Mouse (Mus musculus) midbrain, postnatal 0 days (tissue): Measurements from ENCODE around the gene Usp39. TPM values are rescaled to one million over a fixed set of nuclear protein-coding genes. Genes with fewer than 3 reads are reported as not detected.

Experiments used
- ATAC-seq: fragments of 200-750 bp; cut with Nextera tagmentation; 2 replicates; pipeline ENCODE4 v1.8.0; 2017; ENCODE audit warnings: moderate number of reproducible peaks, mild to moderate bottlenecking, moderate TSS enrichment, moderate library complexity; ENCODE audit not compliant: low FRiP score
- DNase-seq: peaks from one replicate; pipeline ENCODE4 v3.0.0-alpha.2; 2015; ENCODE audit warnings: low spot score
- H3K27ac ChIP-seq: fragments of 300-500 bp; sonication (generic); 2 replicates; pipeline ENCODE4 v1.5.1; 2014; ENCODE audit warnings: low read depth, mild to moderate bottlenecking, low read length, mixed read lengths
- H3K27me3 ChIP-seq: fragments of 300-500 bp; sonication (generic); 2 replicates; pipeline ENCODE4 v1.6.1; 2014; ENCODE audit warnings: low read length, control low read depth, mixed read lengths; ENCODE audit not compliant: insufficient read depth
- H3K36me3 ChIP-seq: fragments of 300-500 bp; sonication (generic); 2 replicates; pipeline ENCODE4 v1.6.1; 2014; ENCODE audit warnings: low read length, control low read depth, mixed read lengths; ENCODE audit not compliant: insufficient read depth
- H3K4me1 ChIP-seq: fragments of 300-500 bp; sonication (generic); 2 replicates; pipeline ENCODE4 v1.6.1; 2014; ENCODE audit warnings: mild to moderate bottlenecking, control low read depth, antibody characterized with exemption, low read length, mixed read lengths; ENCODE audit not compliant: insufficient read depth
- H3K4me2 ChIP-seq: fragments of 300-500 bp; sonication (generic); 2 replicates; pipeline ENCODE4 v1.6.1; 2014; ENCODE audit warnings: low read depth, mild to moderate bottlenecking, low read length, mixed read lengths; ENCODE audit not compliant: poor library complexity, severe bottlenecking
- H3K4me3 ChIP-seq: fragments of 300-500 bp; sonication (generic); 2 replicates; pipeline ENCODE4 v1.5.1; 2014; ENCODE audit warnings: low read depth, mild to moderate bottlenecking, low read length, moderate library complexity
- H3K9ac ChIP-seq: fragments of 300-500 bp; sonication (generic); replicated peaks from 2 replicates; pipeline ENCODE4 v1.6.1; 2014; ENCODE audit warnings: mild to moderate bottlenecking, low read length, moderate library complexity, mixed read lengths; ENCODE audit not compliant: poor library complexity, severe bottlenecking
- H3K9me3 ChIP-seq: fragments of 300-500 bp; sonication (generic); 2 replicates; pipeline ENCODE4 v1.6.1; 2016; ENCODE audit warnings: low read length, control low read depth
- CTCF ChIP-seq: IDR thresholded peaks from 2 replicates; pipeline ENCODE4 v1.5.1; 2016; ENCODE audit warnings: antibody characterized with exemption, mild to moderate bottlenecking
- WGBS: fragments of 180-500 bp; shearing (Covaris S2); extraction: QIAGEN DNeasy Blood & Tissue Kit; methylation state at CpG from one replicate; pipeline ENCODE4 v1.1.7; 2014; 5-methylcytosine and 5-hydroxymethylcytosine counted together
- polyA plus RNA-seq: library from polyadenylated mRNA; unstranded; fragments of >200 nt; fragmentation: Nextera tagmentation; extraction: Ambion mirVana; gene quantifications from 2 replicates; pipeline ENCODE4 v1.2.1, GENCODE M21; 2015
- total RNA-seq: library from RNA; depleted of rRNA; stranded (reverse); fragments of >200 nt; gene quantifications from 2 replicates; pipeline ENCODE4 v1.2.3, GENCODE M21; 2014

Usp39 gene
- total and polyA plus RNA-seq, 2 experiments from 2014 or later = 35.5 to 43.7 TPM

DNA sequence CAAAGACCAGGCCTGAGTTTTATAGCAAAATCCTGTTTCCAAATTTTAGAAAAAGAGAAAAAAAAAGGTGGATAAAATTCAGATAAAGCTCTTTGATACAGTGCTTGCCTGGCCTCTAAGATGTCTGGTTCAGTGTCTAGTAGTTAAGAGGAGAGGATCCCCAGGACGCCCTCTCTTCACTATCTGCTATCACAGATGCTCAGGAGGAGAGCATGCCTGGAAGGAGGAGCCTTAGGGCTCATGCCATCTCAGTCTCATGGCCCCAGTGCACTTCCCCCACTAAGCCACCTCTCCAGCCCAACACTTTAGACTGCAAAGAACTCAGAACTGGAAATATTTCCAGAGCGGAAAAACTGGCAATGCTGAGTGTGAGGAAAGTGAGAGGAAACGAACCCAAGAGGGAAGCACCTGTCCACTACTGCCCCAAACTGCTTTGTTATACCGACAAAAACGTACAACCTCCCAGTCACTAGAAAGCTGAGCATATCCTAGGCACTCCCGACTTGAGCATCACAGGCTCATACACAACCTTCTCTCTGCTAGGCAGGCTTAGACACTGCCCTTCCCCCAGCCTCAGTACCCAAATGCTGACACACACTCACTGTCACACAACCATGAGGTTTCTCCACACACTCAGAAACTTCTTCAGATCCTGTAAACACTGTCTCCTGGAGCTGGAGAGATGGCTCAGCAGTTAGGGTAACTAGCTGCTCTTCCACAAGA, 21.0 kb downstream of the Usp39 start:
- H3K36me3 ChIP-seq = peaks cover 71% of the 10 kb centered on the region
- H3K9ac ChIP-seq = no peak overlapping the region
- no peak for TF ChIP-seq CTCF
- H3K4me1 ChIP-seq = no peaks in the 10 kb centered on the region
- no peaks in the 10 kb centered on the region for H3K9me3 ChIP-seq
- DNase-seq = no peak
- H3K27ac ChIP-seq = no peak overlapping the region
- 92% methylated on average over 6 of the region's 6 CpGs for WGBS
- no peaks in the 10 kb centered on the region for H3K27me3 ChIP-seq
- no peak overlapping the region for H3K4me3 ChIP-seq
- no peak for ATAC-seq
- no peak overlapping the region for H3K4me2 ChIP-seq

DNA sequence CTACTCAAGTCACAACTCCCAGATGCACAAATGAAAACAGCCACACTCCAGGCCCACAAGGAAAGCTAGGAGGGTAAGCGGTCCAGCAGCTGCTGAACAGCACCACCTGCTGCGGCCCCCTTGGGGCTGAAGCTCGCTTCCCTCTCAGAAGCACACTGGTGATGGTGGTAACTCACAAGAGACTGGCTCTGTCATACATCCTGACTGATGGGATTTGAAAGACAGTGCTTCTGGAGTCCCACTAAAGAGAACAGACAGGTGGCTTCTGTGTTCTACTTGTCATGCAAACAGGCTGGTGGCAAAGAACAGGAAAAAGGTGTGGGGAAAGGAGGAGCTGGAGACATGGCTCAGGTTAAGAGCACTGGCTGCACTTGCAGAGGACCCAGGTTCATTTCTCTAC, 22.0 kb downstream of the Usp39 start:
- no peak for ATAC-seq
- Histone ChIP-seq H3K4me1 (no peaks in the 10 kb centered on the region), H3K36me3 (peaks cover 68% of the 10 kb centered on the region), H3K9me3 (no peaks in the 10 kb centered on the region), H3K27ac (no peak overlapping the region), H3K4me2 (no peak overlapping the region), H3K9ac (no peak overlapping the region), H3K4me3 (no peak overlapping the region), H3K27me3 (no peaks in the 10 kb centered on the region)
- no peak for DNase-seq
- WGBS = 87% methylated on average over 3 of the region's 3 CpGs
- TF ChIP-seq CTCF = no peak

DNA sequence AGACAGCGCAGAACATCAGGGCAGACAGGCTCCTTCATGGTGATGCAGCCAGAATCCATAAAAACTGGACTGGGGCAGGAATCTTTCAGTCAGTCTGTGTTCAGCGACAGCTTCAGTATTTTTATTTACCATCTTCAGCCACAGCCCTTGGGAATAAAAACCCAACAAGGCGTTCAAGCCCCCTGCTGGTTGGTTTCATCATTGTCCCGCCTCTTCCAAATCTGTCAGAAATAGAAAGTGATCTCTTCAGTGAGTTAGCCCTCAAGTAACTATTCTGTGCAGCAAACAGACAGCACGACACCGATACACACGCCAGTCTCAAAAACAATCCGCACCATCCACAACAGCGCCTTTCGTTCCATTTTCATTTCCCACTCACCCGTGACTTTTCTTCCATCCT, 26.0 kb downstream of the Usp39 start:
- H3K36me3 ChIP-seq = peaks cover 61% of the 10 kb centered on the region

DNA sequence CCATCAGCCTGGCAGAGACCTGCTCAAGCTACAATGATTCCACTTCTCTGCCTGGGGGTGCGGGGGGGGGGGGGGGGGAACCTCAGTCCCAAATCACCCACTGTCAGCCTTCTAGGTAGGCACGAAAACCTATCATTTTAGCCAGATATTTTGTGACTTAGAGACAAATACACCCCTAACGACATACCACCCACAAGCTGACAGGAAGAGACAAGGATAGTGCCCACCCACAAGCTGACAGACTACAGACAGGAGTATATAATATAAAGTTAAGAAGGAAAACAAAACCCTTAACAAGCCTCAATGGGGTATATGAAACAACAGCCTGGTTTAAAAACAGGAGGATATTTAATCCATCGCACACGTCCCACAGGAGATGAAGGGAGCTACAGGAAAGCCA, 26.5 kb downstream of the Usp39 start:
- no peak for DNase-seq

More for the DNA sequence above, 26.0 kb downstream of the Usp39 start:
- no peak for ATAC-seq
- Histone ChIP-seq H3K27ac (no peak overlapping the region), H3K27me3 (no peaks in the 10 kb centered on the region), H3K4me2 (no peak overlapping the region), H3K4me1 (no peaks in the 10 kb centered on the region), H3K9me3 (no peaks in the 10 kb centered on the region), H3K4me3 (no peak overlapping the region), H3K9ac (no peak overlapping the region)
- WGBS = 81% methylated on average over 11 of the region's 11 CpGs
- peak; percentile 65 for TF ChIP-seq CTCF
- peak; percentile 35 for DNase-seq

DNA sequence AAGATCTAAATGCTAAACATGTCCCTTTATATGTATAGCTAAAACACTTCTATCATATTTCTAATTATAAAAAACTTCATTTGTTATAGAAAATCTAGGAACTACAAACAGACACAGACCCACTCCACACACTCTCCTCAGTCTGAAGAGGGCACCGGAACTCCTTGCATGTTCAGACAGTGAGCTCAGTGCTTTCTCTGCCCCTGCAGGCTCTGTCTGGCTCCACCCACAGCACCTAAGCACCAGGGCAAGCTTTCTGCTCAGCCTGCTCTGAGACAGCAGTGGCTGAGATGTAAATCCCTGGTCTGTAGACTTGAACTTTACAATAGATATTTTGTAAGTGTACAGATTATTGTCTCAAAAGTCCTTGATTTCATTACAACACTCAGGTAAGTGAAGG, 28.9 kb downstream of the Usp39 start:
- no peaks in the 10 kb centered on the region for H3K4me1 ChIP-seq
- no peak for ATAC-seq

More for the DNA sequence above, 26.5 kb downstream of the Usp39 start:
- ATAC-seq = no peak
- 91% methylated on average over 5 of the region's 5 CpGs for WGBS
- no peak overlapping the region for H3K9ac ChIP-seq
- no peaks in the 10 kb centered on the region for H3K9me3 ChIP-seq
- no peak overlapping the region for H3K4me2 ChIP-seq
- no peak overlapping the region for H3K27ac ChIP-seq
- peaks cover 58% of the 10 kb centered on the region for H3K36me3 ChIP-seq
- H3K4me1 ChIP-seq = no peaks in the 10 kb centered on the region
- H3K27me3 ChIP-seq = no peaks in the 10 kb centered on the region
- TF ChIP-seq CTCF = no peak
- H3K4me3 ChIP-seq = no peak overlapping the region

DNA sequence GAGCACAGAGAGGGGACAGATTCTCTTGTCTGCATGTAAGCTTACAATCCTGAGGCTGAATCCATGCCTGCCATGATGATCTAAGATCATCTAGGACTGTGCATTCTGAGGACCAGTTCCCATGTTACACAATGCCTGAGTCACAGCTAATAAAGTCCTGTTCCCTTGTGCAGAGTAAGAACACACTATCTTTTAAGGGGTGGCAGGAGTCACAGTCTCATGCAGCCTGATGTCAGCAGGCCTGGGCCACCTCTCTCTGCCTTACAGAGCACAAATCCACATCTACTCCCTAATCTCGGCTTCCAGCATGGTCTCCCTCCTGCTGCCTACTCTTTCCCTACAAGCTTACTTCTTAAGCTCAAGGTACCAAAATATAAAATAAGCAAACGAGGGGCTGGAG, 29.6 kb downstream of the Usp39 start:
- 92% methylated on average over 2 of the region's 2 CpGs for WGBS
- no peak for ATAC-seq
- no peak for TF ChIP-seq CTCF

More for the DNA sequence above, 28.9 kb downstream of the Usp39 start:
- no peak for DNase-seq
- Histone ChIP-seq H3K9ac (no peak overlapping the region), H3K9me3 (no peaks in the 10 kb centered on the region), H3K27me3 (no peaks in the 10 kb centered on the region), H3K36me3 (peaks cover 41% of the 10 kb centered on the region), H3K4me2 (no peak overlapping the region), H3K27ac (no peak overlapping the region), H3K4me3 (no peak overlapping the region)
- WGBS = 93% methylated on average over 1 of the region's 1 CpGs
- TF ChIP-seq CTCF = no peak

More for the DNA sequence above, 29.6 kb downstream of the Usp39 start:
- no peak for DNase-seq
- no peaks in the 10 kb centered on the region for H3K9me3 ChIP-seq
- H3K36me3 ChIP-seq = peaks cover 36% of the 10 kb centered on the region
- no peaks in the 10 kb centered on the region for H3K27me3 ChIP-seq
- H3K4me2 ChIP-seq = no peak overlapping the region
- no peak overlapping the region for H3K9ac ChIP-seq
- no peak overlapping the region for H3K4me3 ChIP-seq
- H3K27ac ChIP-seq = no peak overlapping the region
- H3K4me1 ChIP-seq = no peaks in the 10 kb centered on the region
